Mouse (Mus musculus): ENCODE measurements around the gene Zfp936. TPM values are rescaled to one million over a fixed set of nuclear protein-coding genes. Genes with fewer than 3 reads are reported as not detected.

The Zfp936 gene
- not detected in 2 replicates for polyA plus RNA-seq (2012)

GRCm38 (mm10) chr7:43113929-43114328, at the start of gene Zfp936:
Gene Zfp936 (plus strand): TSS chr7:43114229.

Other genes starting within 250 kb of the Zfp936 start
- gene Gm2381, start 247.0 kb upstream of the Zfp936 start, polyA plus RNA-seq (2012), result 0.01 TPM in 1 of 2 replicates, not detected in the other
- not detected in 2 replicates for gene Vmn2r63, start 180.4 kb upstream of the Zfp936 start, polyA plus RNA-seq (2012)
- not detected in 2 replicates for gene Gm9268, start 95.5 kb upstream of the Zfp936 start, polyA plus RNA-seq (2012)
- gene Zfp715, start 199.1 kb downstream of the Zfp936 start, polyA plus RNA-seq (2012), result 3.8 and 4.9 TPM in 2 replicates
- gene Siglecf, start 237.1 kb downstream of the Zfp936 start, polyA plus RNA-seq (2012), result 9.8 and 10.6 TPM in 2 replicates